Mouse (Mus musculus): ENCODE data around the gene Rad23b.

Rad23b gene

DNA sequence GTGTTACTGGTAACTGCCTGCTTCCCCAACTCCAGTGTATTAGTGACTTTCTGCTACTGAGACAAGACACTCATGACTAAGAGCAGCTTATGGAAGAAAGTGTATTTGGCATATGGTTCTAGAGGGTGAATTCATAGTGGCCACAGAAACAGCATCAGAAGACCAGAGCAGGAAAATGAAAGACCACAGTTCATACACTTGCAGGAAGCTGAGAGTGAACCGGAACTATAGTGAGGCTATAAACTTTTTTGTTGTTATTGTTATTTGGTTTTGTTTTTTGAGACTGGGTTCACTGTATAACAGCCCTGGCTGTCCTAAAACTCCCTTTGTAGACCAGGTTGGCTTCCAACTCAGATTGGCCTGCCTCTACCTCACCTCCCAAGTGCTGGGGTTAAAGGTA is 6.0 kb downstream of the Rad23b start:
- DNase-seq (ENCODE audit: low read depth, low spot score): no peak

DNA sequence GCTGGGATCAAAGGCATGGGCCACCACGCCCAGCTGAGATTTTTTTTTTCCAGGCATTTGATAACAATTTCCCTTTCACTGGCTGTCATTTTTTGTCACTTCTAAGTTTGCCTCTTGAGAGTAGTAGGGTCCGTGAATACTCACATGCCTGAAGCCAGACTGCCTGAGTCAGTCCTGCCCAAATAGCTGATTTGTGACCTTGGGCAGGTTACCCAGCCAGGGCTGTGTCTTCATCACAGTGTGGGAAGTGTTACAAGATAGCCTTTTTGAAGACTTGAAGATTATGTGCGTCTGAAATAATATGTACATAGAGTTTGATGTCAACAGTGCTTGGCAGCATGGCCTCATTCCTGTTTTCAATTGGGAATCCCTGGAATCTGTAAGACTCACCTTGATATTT is 6.9 kb downstream of the Rad23b start:
- no peak for DNase-seq (ENCODE audit: low read depth, low spot score)

DNA sequence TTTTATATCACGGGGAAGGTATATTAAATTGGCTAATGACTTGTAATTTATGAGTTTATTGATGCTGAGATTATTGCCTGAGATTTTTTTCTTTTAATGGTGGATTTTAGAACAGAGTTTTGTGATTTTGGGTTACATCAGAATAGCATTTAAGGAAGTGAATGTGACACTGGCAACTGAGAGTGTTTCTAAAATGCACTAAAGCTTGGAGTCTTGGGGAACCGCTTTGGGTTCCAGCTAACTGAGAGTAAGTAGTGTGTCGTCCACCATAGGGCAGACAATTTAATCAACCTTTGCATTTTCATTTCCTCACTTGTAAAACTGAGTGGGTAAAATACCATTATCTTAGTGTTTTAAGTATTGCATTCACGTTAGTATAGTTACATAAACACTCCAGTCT is 14.0 kb downstream of the Rad23b start:
- no peak for DNase-seq (ENCODE audit: low read depth, low spot score)

GRCm38 (mm10) chr4:55364374-55364773 is 14.5 kb downstream of the Rad23b start:
- peak; percentile 38 for DNase-seq (ENCODE audit: low read depth, low spot score)

DNA sequence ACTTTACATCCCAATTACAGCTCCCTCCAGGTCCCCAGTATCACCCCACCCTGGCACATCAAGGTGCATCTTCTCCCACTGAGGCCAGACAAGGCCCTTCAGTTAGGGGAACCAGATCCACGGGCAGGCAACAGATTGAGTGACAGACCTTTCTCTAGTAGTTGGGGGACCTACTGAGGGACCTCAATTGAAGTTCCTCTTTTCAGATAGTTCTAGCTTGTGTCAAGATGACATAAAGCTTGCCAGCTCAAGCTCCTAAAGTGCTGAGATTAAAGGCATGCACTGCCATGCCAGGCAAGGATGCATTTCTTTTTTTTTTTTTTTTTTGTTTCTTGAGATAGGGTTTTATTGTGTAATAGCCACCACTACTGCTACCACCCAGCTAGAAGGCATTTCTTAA is 16.2 kb downstream of the Rad23b start:
- no peak for DNase-seq (ENCODE audit: low read depth, low spot score)

- no peak for DNase-seq (ENCODE audit: low read depth, low spot score)
These were observed 20.3 kb downstream of the Rad23b start for GRCm38 (mm10) chr4:55370127-55370526.

DNA sequence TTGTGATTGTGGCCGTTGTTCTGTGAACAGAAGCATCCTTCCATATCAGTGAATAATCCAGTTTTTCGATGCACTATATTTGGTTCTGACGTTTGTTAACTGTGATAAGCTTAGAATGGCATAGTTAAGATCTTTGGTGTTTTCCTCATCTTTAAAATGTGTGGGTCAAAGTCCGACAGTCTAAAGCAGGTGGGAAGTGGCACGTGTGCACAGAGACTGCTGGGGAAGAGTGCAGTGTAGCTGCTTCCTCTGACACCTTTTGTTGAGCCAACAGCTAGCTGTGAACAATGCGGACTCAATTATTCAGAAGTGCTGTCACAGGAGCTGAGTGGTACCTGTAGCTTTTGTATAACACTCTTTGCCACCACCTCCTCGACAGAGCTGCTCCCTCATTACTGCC is 21.5 kb downstream of the Rad23b start:
- DNase-seq (ENCODE audit: low read depth, low spot score): no peak

- DNase-seq (ENCODE audit: low read depth, low spot score): no peak
These were observed 32.5 kb downstream of the Rad23b start for GRCm38 (mm10) chr4:55382350-55382749.

DNA sequence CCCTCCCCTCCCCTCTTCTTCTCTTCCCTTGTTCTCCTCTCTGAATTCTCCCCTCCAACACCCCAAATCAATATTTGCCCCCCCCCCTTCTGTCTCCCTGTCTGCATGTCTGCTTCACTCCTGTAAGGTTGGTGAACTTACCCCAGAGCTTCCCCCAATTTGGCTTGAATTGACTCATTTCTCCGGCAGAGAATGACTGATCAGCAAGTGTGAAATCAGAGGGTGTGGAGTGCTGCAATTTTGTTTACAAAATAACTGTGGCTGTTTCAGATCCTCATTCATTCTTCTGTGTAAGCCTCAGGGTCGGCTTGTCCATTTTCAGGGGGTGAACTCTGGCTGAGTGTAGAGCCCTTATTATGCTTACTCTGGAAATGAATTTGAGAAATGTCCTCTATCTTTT is 36.9 kb downstream of the Rad23b start:
- no peak for DNase-seq (ENCODE audit: low read depth, low spot score)

DNA sequence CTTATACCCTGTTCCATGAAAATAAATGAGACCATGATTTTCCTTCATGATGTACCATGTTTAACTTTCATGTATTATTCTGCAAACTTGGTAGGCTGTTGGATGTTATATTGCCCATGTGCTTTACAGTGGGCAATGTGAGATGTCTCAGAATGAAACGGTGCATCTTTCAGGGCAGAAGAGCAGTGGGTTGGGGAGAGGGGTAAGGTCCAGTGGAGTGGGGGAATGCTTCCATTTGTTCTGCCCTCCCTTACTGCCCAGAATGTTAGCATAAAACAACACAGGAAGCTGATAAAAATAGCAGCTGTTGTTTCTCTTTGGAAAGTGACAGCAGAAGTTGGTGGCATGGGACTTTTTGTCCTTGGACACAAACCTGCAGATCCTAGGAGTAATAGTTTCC is 41.6 kb downstream of the Rad23b start:
- DNase-seq (ENCODE audit: low read depth, low spot score): no peak

- DNase-seq (ENCODE audit: low read depth, low spot score): no peak
These were observed 42.6 kb downstream of the Rad23b start for GRCm38 (mm10) chr4:55392445-55392844.

DNA sequence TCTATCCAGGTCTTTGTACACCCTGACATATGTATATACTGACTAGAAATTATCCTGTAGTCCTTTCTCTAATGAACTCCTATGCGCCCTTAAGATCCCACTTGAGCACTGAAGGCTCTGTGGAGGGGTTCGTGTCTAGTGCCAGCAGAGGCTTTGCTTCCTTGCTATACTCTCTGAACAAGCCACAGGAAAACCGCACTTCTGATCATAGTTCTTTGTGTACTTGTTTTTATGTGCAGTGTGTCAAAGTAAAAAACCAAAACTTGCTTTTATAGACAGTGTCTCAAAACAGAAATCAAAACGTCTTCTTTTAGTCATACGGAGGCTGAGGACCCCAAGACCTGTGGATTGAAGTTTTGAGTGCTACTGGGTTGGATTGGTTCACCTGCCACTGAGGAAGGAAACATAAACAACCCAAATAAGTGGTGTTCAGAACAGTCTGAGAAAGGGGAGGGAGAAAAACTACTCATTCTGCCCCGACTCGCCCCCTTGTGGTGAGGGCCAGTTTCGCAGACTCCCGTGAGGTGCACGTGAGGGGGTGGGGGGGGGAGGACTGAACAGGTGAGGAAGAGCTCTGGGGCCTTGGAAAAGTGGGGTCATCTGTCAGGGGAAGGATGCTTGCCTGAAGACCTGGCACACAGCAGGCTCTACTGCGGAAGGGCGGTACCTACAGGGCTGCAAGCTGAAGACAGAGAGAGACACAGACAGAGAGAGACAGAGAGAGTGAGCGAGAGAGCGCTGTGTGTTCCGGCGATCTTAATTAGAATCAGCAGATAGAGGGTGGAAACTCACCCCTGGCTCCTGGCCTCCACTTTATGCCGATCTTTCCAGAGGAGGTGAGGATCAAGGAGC is 48.3 kb downstream of the Rad23b start:
- no peak for DNase-seq (ENCODE audit: low read depth, low spot score)

DNA sequence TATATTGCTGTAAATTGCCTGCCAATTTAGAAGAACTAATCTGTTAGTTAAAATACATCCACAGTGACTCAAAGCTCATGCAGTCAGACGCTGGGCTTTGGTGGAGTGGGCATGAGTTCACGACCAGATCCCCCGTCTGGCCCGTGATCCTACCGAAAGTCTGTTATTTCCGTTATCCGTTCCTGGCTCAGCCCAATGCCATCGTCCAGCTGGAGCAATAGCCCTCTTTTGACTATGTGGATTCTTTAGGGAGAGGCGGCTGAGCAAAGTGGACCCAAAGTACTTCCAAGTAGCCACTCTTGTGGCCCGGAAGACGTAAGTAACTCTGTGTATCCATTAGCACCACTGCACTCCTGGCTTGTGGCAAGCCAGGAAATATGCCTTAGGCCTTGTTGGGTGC is 49.1 kb downstream of the Rad23b start:
- no peak for DNase-seq (ENCODE audit: low read depth, low spot score)

DNA sequence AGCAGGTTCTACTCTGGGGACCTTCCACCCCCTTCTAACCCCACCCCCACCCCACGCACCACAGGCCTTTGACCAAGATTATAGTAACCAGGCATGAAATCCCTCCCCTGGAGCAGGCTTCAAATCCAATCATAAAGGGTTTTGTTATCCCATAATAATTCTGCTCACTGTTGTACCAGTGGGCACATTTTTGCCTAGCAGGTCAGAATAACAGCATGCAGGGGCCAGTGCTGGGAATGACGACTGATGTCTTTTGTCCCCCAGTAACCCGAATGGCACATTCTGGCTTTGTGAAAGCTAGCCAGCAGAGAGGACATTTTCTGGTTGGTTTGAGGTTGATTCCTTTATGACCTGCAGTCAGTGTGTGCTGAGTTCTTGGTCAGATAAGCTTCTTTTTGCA is 55.5 kb downstream of the Rad23b start:
- DNase-seq (ENCODE audit: low read depth, low spot score): no peak

DNA sequence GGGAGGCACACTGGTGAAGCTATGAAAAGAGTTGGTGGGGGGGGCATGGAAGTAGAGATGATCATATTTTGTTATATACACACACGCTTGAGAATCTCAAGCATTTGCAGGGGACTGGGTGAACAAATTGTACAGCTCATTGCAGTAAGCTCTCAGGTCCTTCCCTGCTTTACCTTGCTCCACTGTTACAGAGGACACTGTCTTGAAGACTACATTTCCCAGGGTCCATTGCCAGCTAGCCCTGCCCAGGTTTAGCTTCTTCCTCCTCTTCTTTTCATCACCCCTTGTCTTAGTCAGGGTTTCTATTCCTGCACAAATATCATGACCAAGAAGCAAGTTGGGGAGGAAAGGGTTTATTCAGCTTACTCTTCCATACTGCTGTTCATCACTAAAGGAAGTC is 56.7 kb downstream of the Rad23b start:
- DNase-seq (ENCODE audit: low read depth, low spot score): no peak

GRCm38 (mm10) chr4:55408081-55408480 is 58.2 kb downstream of the Rad23b start:
- no peak for DNase-seq (ENCODE audit: low read depth, low spot score)

DNA sequence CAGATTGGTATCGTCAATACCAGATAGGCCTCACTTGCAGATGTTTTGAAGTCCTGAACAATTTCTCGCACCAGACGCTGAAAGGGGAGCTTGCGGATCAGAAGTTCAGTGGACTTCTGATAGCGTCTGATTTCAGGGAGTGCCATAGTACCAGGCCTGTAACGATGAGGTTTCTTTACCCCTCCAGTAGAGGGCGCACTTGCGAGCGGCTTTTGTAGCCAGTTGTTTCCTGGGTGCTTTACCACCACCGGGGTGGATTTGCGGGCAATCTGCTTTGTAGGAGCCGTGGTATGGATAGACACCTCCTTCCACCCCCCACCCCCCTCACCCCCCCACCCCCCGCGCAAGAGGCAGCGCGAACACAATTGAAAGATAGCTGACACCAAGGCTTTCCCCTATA is 59.2 kb downstream of the Rad23b start:
- DNase-seq (ENCODE audit: low read depth, low spot score): no peak

DNA sequence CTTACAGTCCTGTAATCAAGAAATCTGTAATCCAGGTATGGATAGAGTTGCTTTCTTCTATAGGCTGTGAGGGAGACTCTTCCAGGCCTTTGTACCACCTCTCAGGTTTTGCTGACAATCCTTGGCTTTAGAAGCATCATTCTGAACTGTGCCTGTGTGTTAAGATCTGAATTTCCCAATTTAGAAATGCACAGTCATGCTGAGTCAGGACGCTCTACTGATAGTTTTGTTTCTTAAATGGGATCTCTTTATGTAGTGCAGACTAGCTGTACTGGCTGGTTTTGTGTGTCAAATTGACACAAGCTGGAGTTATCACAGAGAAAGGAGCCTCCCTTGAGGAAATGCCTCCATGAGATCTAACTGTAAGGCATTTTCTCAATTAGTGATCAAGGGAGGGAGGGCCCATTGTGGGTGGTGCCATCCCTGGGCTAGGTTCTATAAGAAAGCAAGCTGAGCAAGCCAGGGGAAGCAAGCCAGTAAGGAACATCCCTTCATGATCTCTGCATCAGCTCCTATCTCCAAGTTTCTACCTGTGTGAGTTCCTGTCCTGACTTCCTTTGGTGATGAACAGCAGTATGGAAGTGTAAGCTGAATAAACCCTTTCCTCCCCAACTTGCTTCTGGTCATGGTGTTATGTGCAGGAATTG is 59.9 kb downstream of the Rad23b start:
- peak; percentile 40 for DNase-seq (ENCODE audit: low read depth, low spot score)

GRCm38 (mm10) chr4:55415864-55416263 is 66.0 kb downstream of the Rad23b start:
- DNase-seq (ENCODE audit: low read depth, low spot score): no peak

DNA sequence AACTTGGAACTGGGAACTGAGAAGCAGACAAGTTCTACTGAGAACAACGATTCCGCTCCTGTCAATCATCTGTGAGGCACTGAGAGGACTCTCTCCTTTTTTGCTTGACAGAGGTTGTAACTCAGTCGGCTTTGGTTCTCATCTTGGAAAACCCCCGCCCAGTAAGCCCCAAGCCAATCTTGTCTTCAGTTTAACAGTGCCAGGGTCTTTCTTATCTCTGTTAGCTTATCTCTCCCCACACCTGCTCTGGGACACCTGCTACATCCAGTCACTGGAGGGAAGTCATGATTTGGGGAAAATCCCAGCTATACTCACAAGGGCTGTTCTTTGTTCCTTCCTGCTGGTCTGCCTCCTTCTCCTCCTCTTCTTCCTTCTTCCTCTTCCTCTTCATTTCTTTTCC is 76.4 kb downstream of the Rad23b start:
- no peak for DNase-seq (ENCODE audit: low read depth, low spot score)
